Mouse (Mus musculus) midbrain, embryonic 10.5 days (tissue): ENCODE data around the gene Add1. TPM values are rescaled to one million over a fixed set of nuclear protein-coding genes. Genes with fewer than 3 reads are reported as not detected.

Source experiments
- DNase-seq: peaks from one replicate; pipeline ENCODE4 v3.0.0-alpha.2; 2017; ENCODE audit warnings: low spot score
- H3K27ac ChIP-seq: fragments of 300-500 bp; sonication (generic); replicated peaks from 2 replicates; pipeline ENCODE4 v1.5.1; 2016; ENCODE audit warnings: mild to moderate bottlenecking
- H3K27me3 ChIP-seq: fragments of 300-500 bp; sonication (generic); 2 replicates; pipeline ENCODE4 v1.6.1; 2016; ENCODE audit warnings: low read depth, mild to moderate bottlenecking; ENCODE audit not compliant: poor library complexity, severe bottlenecking
- H3K36me3 ChIP-seq: fragments of 300-500 bp; sonication (generic); 2 replicates; pipeline ENCODE4 v1.6.1; 2016; ENCODE audit warnings: mild to moderate bottlenecking, moderate library complexity
- H3K4me1 ChIP-seq: fragments of 300-500 bp; sonication (generic); 2 replicates; pipeline ENCODE4 v1.6.1; 2016
- H3K4me3 ChIP-seq: fragments of 300-500 bp; sonication (generic); 2 replicates; pipeline ENCODE4 v1.5.1; 2016; ENCODE audit warnings: mild to moderate bottlenecking, moderate library complexity
- H3K9me3 ChIP-seq: fragments of 300-500 bp; sonication (generic); replicated peaks from 2 replicates; pipeline ENCODE4 v1.6.1; 2016; ENCODE audit warnings: mild to moderate bottlenecking
- WGBS: fragments of 180-500 bp; shearing (Covaris S2); methylation state at CpG from one replicate; pipeline ENCODE4 v1.1.7; 2016; 5-methylcytosine and 5-hydroxymethylcytosine counted together
- polyA plus RNA-seq: library from polyadenylated mRNA; unstranded; fragments of >200 nt; fragmentation: Nextera tagmentation; extraction: Ambion mirVana; gene quantifications from 2 replicates; pipeline ENCODE4 v1.2.1, GENCODE M21; 2016

Gene Add1
- polyA plus RNA-seq, 1 experiment from 2014 or later = 166 TPM

- Histone ChIP-seq H3K36me3 (no peaks in the 10 kb centered on the region), H3K4me1 (no peaks in the 10 kb centered on the region), H3K27ac (no peak overlapping the region), H3K27me3 (no peaks in the 10 kb centered on the region), H3K4me3 (no peak overlapping the region), H3K9me3 (no peaks in the 10 kb centered on the region)
- WGBS = 84% methylated on average over 7 of the region's 7 CpGs
- DNase-seq = no peak
Observed at GRCm38 (mm10) chr5:34535831-34536230, 37.6 kb upstream of the Add1 start.

DNA sequence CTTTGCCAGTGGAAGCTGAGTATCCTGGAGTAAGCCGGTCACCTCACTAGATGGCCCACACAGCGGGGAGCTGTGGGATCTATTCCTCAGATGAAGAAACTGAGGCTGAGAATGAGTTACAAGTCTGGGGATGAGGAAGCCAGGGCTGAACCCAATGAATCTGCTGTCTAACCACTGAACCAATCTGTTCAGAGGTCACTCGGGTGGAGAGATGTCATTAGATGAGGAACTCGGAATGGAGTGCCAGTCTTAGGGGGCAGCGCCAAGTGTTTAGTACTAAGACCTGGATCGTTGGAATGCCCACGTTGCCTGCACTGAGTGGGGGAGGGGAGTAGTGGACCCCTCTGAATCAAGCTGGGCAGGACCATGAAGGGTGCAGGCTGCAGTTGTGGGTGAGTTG lies 35.4 kb upstream of the Add1 start:
- no peak for DNase-seq
- 80% methylated on average over 7 of the region's 7 CpGs for WGBS
- H3K27ac ChIP-seq = no peak overlapping the region

GRCm38 (mm10) chr5:34538527-34538926 lies 34.9 kb upstream of the Add1 start:
- no peak overlapping the region for H3K27ac ChIP-seq
- H3K4me1 ChIP-seq = no peaks in the 10 kb centered on the region
- no peak overlapping the region for H3K4me3 ChIP-seq
- H3K27me3 ChIP-seq = no peaks in the 10 kb centered on the region
- no peak for DNase-seq
- H3K9me3 ChIP-seq = no peaks in the 10 kb centered on the region
- 45% methylated on average over 5 of the region's 5 CpGs for WGBS
- H3K36me3 ChIP-seq = no peaks in the 10 kb centered on the region

More for the DNA sequence above, 35.4 kb upstream of the Add1 start:
- Histone ChIP-seq H3K9me3 (no peaks in the 10 kb centered on the region), H3K4me1 (no peaks in the 10 kb centered on the region), H3K4me3 (no peak overlapping the region), H3K27me3 (no peaks in the 10 kb centered on the region), H3K36me3 (no peaks in the 10 kb centered on the region)

DNA sequence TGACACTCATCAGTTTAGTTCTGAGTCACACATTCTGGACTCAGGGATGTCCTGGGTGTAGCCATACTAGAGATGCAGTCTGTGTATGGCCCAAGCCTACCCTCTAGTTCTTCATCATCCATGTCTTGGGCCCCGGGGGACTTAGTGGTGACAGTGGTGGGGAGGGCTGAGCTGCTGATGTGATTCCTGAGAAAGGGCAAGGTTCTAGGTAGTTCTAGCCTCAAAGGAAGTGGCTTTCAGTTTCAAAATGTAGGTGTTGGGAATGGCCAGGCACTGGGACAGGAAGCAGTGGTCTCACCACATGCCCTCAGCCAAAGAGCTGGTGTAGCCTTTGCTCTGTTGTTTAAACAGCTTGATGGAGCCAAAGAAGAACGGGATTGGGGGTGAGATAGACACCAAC lies 34.3 kb upstream of the Add1 start:
- no peak for DNase-seq
- no peak overlapping the region for H3K4me3 ChIP-seq
- H3K4me1 ChIP-seq = no peaks in the 10 kb centered on the region
- H3K27me3 ChIP-seq = no peaks in the 10 kb centered on the region
- no peak overlapping the region for H3K27ac ChIP-seq
- H3K36me3 ChIP-seq = no peaks in the 10 kb centered on the region
- 90% methylated on average over 2 of the region's 2 CpGs for WGBS
- no peaks in the 10 kb centered on the region for H3K9me3 ChIP-seq

- 0 out of 2 replicates have a peak overlapping the region, but pooled peaks have one; percentile 4 for H3K27ac ChIP-seq
- no peak for DNase-seq
- no peaks in the 10 kb centered on the region for H3K36me3 ChIP-seq
- no peak overlapping the region for H3K4me3 ChIP-seq
- H3K9me3 ChIP-seq = no peaks in the 10 kb centered on the region
- 68% methylated on average over 1 of the region's 1 CpGs for WGBS
- no peaks in the 10 kb centered on the region for H3K27me3 ChIP-seq
- no peaks in the 10 kb centered on the region for H3K4me1 ChIP-seq
Observed at GRCm38 (mm10) chr5:34542166-34542565, 31.3 kb upstream of the Add1 start.

GRCm38 (mm10) chr5:34543114-34543513 lies 30.4 kb upstream of the Add1 start:
- Histone ChIP-seq H3K27ac (no peak overlapping the region), H3K36me3 (no peaks in the 10 kb centered on the region), H3K27me3 (no peaks in the 10 kb centered on the region), H3K4me3 (no peak overlapping the region), H3K9me3 (no peaks in the 10 kb centered on the region), H3K4me1 (no peaks in the 10 kb centered on the region)
- DNase-seq = no peak
- 74% methylated on average over 4 of the region's 4 CpGs for WGBS

DNA sequence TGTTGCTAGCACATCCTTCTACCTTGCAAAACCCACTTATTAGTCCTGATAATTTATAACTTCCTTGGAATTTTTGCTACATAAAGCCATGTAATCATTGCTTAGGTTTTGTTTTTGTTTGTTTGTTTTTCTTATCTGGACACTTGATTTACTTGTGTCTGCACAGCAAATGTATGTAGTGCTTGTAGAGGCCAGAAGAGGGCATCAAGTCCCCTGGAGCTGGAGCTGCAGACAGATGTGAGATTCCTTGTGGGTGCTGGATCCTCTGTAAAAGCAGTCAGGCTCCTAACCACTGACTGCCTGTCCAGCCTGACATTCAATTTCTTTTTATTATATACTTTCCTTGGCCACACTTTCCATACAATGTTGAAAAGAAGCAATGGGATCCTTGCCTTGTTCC lies 26.1 kb upstream of the Add1 start:
- H3K36me3 ChIP-seq = peaks cover 14% of the 10 kb centered on the region
- H3K9me3 ChIP-seq = no peaks in the 10 kb centered on the region
- peak; percentile 31 for DNase-seq
- peaks cover 25% of the 10 kb centered on the region for H3K4me1 ChIP-seq
- H3K27ac ChIP-seq = no peak overlapping the region
- no peak overlapping the region for H3K4me3 ChIP-seq
- peaks cover 9% of the 10 kb centered on the region for H3K27me3 ChIP-seq

- Histone ChIP-seq H3K36me3 (peaks cover 31% of the 10 kb centered on the region), H3K4me3 (peak overlapping the region; percentile 78), H3K27me3 (peaks cover 9% of the 10 kb centered on the region), H3K27ac (peak overlapping the region; percentile 93), H3K4me1 (peaks cover 25% of the 10 kb centered on the region), H3K9me3 (no peaks in the 10 kb centered on the region)
- DNase-seq = no peak
- WGBS = 33% methylated on average over 8 of the region's 8 CpGs
Observed at GRCm38 (mm10) chr5:34549135-34549482, 24.4 kb upstream of the Add1 start.

- peak overlapping the region; percentile 93 for H3K27ac ChIP-seq
- peaks cover 36% of the 10 kb centered on the region for H3K36me3 ChIP-seq
- DNase-seq = peak; percentile 70
Observed at GRCm38 (mm10) chr5:34549483-34550221, 23.8 kb upstream of the Add1 start.

GRCm38 (mm10) chr5:34550251-34550650 lies 23.2 kb upstream of the Add1 start:
- H3K27ac ChIP-seq = peak overlapping the region; percentile 93
- no peaks in the 10 kb centered on the region for H3K9me3 ChIP-seq
- WGBS = 30% methylated on average over 6 of the region's 6 CpGs
- peaks cover 25% of the 10 kb centered on the region for H3K4me1 ChIP-seq
- H3K36me3 ChIP-seq = peaks cover 42% of the 10 kb centered on the region
- no peak for DNase-seq
- H3K27me3 ChIP-seq = peaks cover 9% of the 10 kb centered on the region
- peak overlapping the region; percentile 78 for H3K4me3 ChIP-seq

More at GRCm38 (mm10) chr5:34549483-34550221, 23.8 kb upstream of the Add1 start:
- H3K4me3 ChIP-seq = peak overlapping the region; percentile 78
- H3K9me3 ChIP-seq = no peaks in the 10 kb centered on the region
- H3K27me3 ChIP-seq = peaks cover 9% of the 10 kb centered on the region
- peaks cover 25% of the 10 kb centered on the region for H3K4me1 ChIP-seq
- WGBS = under 1% methylated on average over 49 of the region's 49 CpGs

DNA sequence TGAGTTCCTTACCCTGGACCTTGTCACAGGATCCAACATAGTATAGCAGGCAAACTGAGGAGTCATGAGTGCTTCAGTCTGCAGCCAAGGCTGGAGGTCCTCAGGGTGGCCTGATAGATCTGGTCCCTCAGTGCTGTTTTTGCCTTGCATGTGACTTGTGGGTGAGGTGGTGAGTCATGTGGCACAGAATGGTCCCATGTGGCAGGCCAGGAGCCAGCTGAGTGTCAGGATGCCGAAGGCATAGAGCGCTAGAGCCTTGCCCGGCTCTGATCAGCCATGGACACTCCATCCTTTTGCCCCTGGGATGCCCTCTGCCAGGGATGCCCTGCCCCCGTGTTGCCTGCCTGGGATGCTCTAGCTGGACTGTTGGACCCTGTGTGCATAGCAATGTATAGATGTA lies 21.6 kb upstream of the Add1 start:
- peaks cover 25% of the 10 kb centered on the region for H3K4me1 ChIP-seq
- H3K27ac ChIP-seq = no peak overlapping the region
- H3K27me3 ChIP-seq = peaks cover 9% of the 10 kb centered on the region
- peaks cover 58% of the 10 kb centered on the region for H3K36me3 ChIP-seq
- 90% methylated on average over 4 of the region's 4 CpGs for WGBS
- no peak for DNase-seq
- no peaks in the 10 kb centered on the region for H3K9me3 ChIP-seq
- no peak overlapping the region for H3K4me3 ChIP-seq

GRCm38 (mm10) chr5:34563854-34564253 lies 9.6 kb upstream of the Add1 start:
- Histone ChIP-seq H3K27ac (no peak overlapping the region), H3K4me3 (no peak overlapping the region), H3K4me1 (no peaks in the 10 kb centered on the region), H3K36me3 (peaks cover 57% of the 10 kb centered on the region), H3K9me3 (no peaks in the 10 kb centered on the region), H3K27me3 (no peaks in the 10 kb centered on the region)
- no peak for DNase-seq
- WGBS = 86% methylated on average over 1 of the region's 1 CpGs

GRCm38 (mm10) chr5:34564291-34564690 lies 9.2 kb upstream of the Add1 start:
- Histone ChIP-seq H3K4me3 (no peak overlapping the region), H3K9me3 (no peaks in the 10 kb centered on the region), H3K27ac (no peak overlapping the region), H3K27me3 (no peaks in the 10 kb centered on the region), H3K36me3 (peaks cover 52% of the 10 kb centered on the region), H3K4me1 (no peaks in the 10 kb centered on the region)
- no peak for DNase-seq
- WGBS = 89% methylated on average over 4 of the region's 4 CpGs
